Comparison of ENCODE assay signal across 7 mouse cellular contexts in the genomic region with DNA sequence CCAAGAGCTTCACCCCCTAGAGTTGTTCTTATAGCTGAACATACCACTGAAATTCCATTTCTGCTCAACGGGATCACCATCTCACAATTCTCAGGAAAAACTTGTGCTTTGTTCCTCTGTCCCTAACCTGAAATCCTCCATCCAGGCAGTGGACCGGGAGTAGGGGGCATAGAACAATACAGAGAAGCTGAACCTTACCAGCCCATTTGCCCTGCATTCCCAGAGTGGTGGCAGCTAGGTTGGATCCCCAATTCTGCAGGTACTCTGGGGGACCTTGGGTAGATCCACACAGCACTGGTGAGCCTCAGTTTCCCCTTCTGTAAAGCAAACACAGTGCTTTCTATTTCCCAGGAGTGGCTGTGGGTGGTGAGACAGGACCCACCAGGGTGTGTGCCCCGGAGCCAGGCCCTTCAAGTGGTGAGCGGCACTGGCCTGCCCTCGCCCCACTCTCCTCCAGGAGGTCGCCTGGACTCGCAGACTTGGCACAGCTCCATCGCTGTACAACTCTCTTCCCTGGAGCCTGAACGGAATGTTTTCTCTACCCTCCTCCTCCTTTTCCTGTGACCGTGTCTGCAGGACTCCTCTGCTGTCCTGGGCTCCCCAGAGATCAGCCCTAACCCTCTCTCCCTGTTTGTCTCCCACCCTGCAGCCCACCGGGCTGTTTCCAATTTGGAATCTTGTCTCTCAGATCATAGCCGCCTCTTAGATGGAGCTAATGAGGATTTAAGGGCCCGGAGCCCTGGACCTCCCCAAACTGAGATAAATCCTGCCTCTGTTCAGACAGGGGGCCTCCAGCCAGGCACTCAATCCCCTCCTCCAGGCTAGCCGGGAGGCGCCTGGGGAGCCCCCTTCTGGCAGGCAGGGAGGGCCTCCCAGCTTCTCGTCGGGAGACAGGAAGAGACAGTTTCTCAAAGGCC. TPM values are rescaled to one million over a fixed set of nuclear protein-coding genes. Genes with fewer than 3 reads are reported as not detected.
DNase-seq lines count a peak whose midpoint lies in the region; ATAC-seq and TF ChIP-seq lines count a peak whose summit lies in the region.

No protein-coding gene starts in this region.

- peak; percentile 67 for ATAC-seq in heart, embryonic 15.5 days (replicated peaks; ENCODE audit: insufficient number of reproducible peaks, insufficient read depth, low FRiP score, low read depth)
- no peak for ATAC-seq in midbrain, embryonic 14.5 days (ENCODE audit: low FRiP score, low TSS enrichment)
- ATAC-seq in CD4-positive, CD25-positive, alpha-beta regulatory T cell, adult 4 months = no peak

- WGBS in heart, embryonic 15.5 days = 9% methylated on average over 17 of the region's 17 CpGs
- WGBS in midbrain, embryonic 14.5 days = 12% methylated on average over 17 of the region's 17 CpGs

- H3K36me3 ChIP-seq in ES-Bruce4 (ENCODE audit: control insufficient read depth, insufficient read depth, low read length, poor library complexity, severe bottlenecking) = no peaks in the 10 kb centered on the region
- no peaks in the 10 kb centered on the region for H3K36me3 ChIP-seq in heart, embryonic 15.5 days
- H3K36me3 ChIP-seq in midbrain, embryonic 14.5 days (ENCODE audit: control insufficient read depth, insufficient read depth, low read length) = no peaks in the 10 kb centered on the region

- peak; percentile 40 for TF ChIP-seq CTCF in ES-Bruce4 (IDR thresholded peaks at IDR 0.05; ENCODE audit: low read depth, low read length)

- no peak overlapping the region for H3K4me3 ChIP-seq in ES-Bruce4 (ENCODE audit: low read depth, low read length)
- H3K4me3 ChIP-seq in heart, embryonic 15.5 days = peak overlapping the region; percentile 28
- no peak overlapping the region for H3K4me3 ChIP-seq in midbrain, embryonic 14.5 days (replicated peaks; ENCODE audit: low read depth, low read length)

- DNase-seq in R1 (ENCODE audit: low read depth, low spot score) = peak; percentile 41
- DNase-seq in kidney, postnatal 14 days = peak; percentile 78
- DNase-seq in midbrain, embryonic 14.5 days = peak; percentile 50
- DNase-seq in urinary bladder, postnatal 14 days (ENCODE audit: low spot score) = peak; percentile 70

- no peaks in the 10 kb centered on the region for H3K4me1 ChIP-seq in ES-Bruce4 (ENCODE audit: control insufficient read depth, insufficient read depth, low read length)
- peaks cover 21% of the 10 kb centered on the region for H3K4me1 ChIP-seq in heart, embryonic 15.5 days (replicated peaks)
- H3K4me1 ChIP-seq in midbrain, embryonic 14.5 days (ENCODE audit: control insufficient read depth, insufficient read depth, low read length) = peaks cover 14% of the 10 kb centered on the region

- no peaks in the 10 kb centered on the region for H3K9me3 ChIP-seq in ES-Bruce4 (replicated peaks; ENCODE audit: control insufficient read depth, insufficient read depth, low read length, poor library complexity, severe bottlenecking)
- H3K9me3 ChIP-seq in heart, embryonic 15.5 days (replicated peaks) = no peaks in the 10 kb centered on the region
- H3K9me3 ChIP-seq in midbrain, embryonic 14.5 days (ENCODE audit: control insufficient read depth, low read length) = no peaks in the 10 kb centered on the region

- TF ChIP-seq POLR2A in ES-Bruce4 (IDR thresholded peaks at IDR 0.05; ENCODE audit: insufficient read depth, low read length) = no peak

- no peak overlapping the region for H3K27ac ChIP-seq in ES-Bruce4 (ENCODE audit: insufficient read depth, low read length)
- peak overlapping the region; percentile 52 for H3K27ac ChIP-seq in heart, embryonic 15.5 days
- H3K27ac ChIP-seq in midbrain, embryonic 14.5 days (replicated peaks; ENCODE audit: low read depth, low read length) = no peak overlapping the region

- peak overlapping the region; percentile 32; the same call in 1 of the 2 replicates for H3K9ac ChIP-seq in ES-Bruce4 (ENCODE audit: low read depth, poor library complexity, severe bottlenecking)
- H3K9ac ChIP-seq in heart, embryonic 15.5 days = peak overlapping the region; percentile 45
- no peak overlapping the region for H3K9ac ChIP-seq in midbrain, embryonic 14.5 days (replicated peaks; ENCODE audit: low read length)

- H3K27me3 ChIP-seq in ES-Bruce4 (ENCODE audit: control insufficient read depth, insufficient read depth, low read length, poor library complexity, severe bottlenecking) = no peaks in the 10 kb centered on the region
- peaks cover 8% of the 10 kb centered on the region; the same call in 1 of the 2 replicates for H3K27me3 ChIP-seq in heart, embryonic 15.5 days
- H3K27me3 ChIP-seq in midbrain, embryonic 14.5 days (ENCODE audit: control insufficient read depth, insufficient read depth, low read length) = peaks cover 15% of the 10 kb centered on the region

- peak overlapping the region; percentile 59 for H3K4me2 ChIP-seq in heart, embryonic 15.5 days
- H3K4me2 ChIP-seq in midbrain, embryonic 14.5 days (ENCODE audit: low read length) = peak overlapping the region; percentile 21

- no peak for TF ChIP-seq EP300 in ES-Bruce4 (IDR thresholded peaks at IDR 0.05; ENCODE audit: insufficient read depth, low read depth, low read length)

RNA-seq across cellular contexts. Expression of a gene that starts 52.3 kb away (rescaled TPM):
- polyA plus RNA-seq in ES-Bruce4 (2011; ENCODE audit: insufficient read depth, insufficient read length, low read depth, missing spikeins) = 37.0 and 38.0 TPM in 2 replicates
- 71.2 and 82.1 TPM in 2 replicates for polyA plus RNA-seq in heart, embryonic 15.5 days (2015; fragmentation: Nextera tagmentation; extraction: Ambion mirVana)
- 109 and 112 TPM in 2 replicates for polyA plus RNA-seq in midbrain, embryonic 14.5 days (2014; fragmentation: Nextera tagmentation; extraction: Ambion mirVana)
- 10 to 100 TPM; 48.1 to 69.0 TPM for polyA plus RNA-seq in CD4-positive, CD25-positive, alpha-beta regulatory T cell, adult 4 months (2017; shearing (Covaris generic))
